Mouse (Mus musculus) layer of hippocampus, adult 9-11 months (tissue): ENCODE measurements around the gene Olfr815.
"Not testable (repeated sequence)": the region's sequence is repeated elsewhere in the genome, so short reads cannot be mapped to it uniquely, and the experiment has no call there.

Experiments used
- DNase-seq: peaks from one replicate; pipeline ENCODE4 v3.0.0; 2022

Olfr815 gene

GRCm38 (mm10) chr10:129905767-129906166, at the start of gene Olfr815:
TSS of gene Olfr815 (minus strand) at chr10:129905867.
- not testable (repeated sequence) for DNase-seq

- no peak for DNase-seq
Observed at GRCm38 (mm10) chr10:129949000-129949399, 43.3 kb upstream of the Olfr815 start, which contains the start of gene Olfr818. TSS of gene Olfr818 (minus strand) at chr10:129949100.

GRCm38 (mm10) chr10:129915497-129915896, 9.8 kb upstream of the Olfr815 start, which contains the start of gene Olfr816:
TSS of gene Olfr816 (minus strand) at chr10:129915597.
- no peak for DNase-seq

- DNase-seq = no peak
Observed at GRCm38 (mm10) chr10:129885934-129886333, 19.7 kb downstream of the Olfr815 start.

GRCm38 (mm10) chr10:129885496-129885895, 20.2 kb downstream of the Olfr815 start:
- DNase-seq = not testable (repeated sequence)

GRCm38 (mm10) chr10:129879751-129880150, 25.9 kb downstream of the Olfr815 start, which contains the start of gene Olfr814:
TSS of gene Olfr814 (minus strand) at chr10:129879851.
- DNase-seq = not testable (repeated sequence)

- DNase-seq = no peak
Observed at GRCm38 (mm10) chr10:129855067-129855466, 50.6 kb downstream of the Olfr815 start, which contains the start of gene Olfr813. TSS of gene Olfr813 (plus strand) at chr10:129855367.
